Mouse (Mus musculus): Measurements from ENCODE around the gene Tbc1d1.
"Not testable (repeated sequence)": the region's sequence is repeated elsewhere in the genome, so short reads cannot be mapped to it uniquely, and the experiment has no call there.

Tbc1d1 gene

DNA sequence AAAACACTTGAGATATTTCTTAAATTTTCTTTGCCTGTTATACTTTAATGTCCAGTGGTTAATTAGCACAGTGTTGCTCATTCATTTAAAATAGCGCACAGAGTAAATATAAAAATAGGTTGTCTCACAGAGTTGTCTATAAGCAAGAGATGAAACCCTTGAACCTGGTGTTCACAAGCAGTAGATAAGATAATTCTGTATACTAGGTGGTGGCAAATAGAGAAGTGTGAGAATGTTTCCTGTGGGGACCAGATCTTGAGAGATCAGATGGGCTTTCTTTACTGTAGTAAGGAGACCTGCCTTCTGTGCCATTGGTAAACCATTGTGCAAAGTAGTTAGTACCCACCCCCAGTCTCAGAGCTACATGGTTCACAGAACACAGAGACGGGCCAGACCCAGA, 192.1 kb downstream of the Tbc1d1 start:
- no peak for DNase-seq (ENCODE audit: extremely low read depth, low read depth)

DNA sequence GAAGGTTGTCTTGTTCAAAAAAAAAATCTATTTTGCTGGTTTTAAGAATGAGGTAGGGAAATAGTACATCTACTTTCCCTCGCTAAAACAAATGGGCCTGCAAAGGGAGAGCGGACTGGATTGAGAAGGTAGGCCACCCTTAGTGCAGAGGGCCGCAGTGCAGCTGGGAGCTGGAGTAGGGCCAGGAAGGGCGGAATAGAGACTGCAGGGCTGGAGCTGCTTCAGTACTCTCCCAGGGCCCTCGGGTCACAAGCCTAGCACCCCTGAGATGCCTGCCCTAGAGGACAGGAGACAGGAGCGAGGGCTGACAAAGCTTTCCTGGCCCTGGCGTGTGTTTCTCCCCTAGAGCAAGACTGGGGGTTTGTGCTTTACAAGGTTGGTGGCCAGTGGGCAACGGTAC, 192.7 kb downstream of the Tbc1d1 start:
- no peak for DNase-seq (ENCODE audit: extremely low read depth, low read depth)

DNA sequence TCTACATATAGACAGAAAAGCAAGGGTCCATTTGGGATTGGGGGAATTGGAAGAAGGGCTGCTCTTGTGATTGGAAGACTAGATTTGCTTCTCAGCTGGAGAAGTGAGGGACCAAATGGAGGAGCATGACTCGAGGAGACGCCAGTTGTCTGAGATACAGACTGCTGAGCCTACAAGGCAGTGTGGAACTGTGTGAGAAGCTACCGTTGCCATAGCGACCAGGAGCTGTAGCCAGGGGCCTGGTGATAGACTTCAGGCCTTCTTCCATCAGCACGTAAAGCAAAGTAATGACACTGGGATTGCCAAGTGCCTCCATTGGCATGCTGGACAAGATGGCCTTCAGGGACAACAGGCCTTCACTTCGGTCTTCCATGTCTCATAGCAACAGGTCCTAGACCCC, 195.9 kb downstream of the Tbc1d1 start:
- no peak for DNase-seq (ENCODE audit: extremely low read depth, low read depth)

DNA sequence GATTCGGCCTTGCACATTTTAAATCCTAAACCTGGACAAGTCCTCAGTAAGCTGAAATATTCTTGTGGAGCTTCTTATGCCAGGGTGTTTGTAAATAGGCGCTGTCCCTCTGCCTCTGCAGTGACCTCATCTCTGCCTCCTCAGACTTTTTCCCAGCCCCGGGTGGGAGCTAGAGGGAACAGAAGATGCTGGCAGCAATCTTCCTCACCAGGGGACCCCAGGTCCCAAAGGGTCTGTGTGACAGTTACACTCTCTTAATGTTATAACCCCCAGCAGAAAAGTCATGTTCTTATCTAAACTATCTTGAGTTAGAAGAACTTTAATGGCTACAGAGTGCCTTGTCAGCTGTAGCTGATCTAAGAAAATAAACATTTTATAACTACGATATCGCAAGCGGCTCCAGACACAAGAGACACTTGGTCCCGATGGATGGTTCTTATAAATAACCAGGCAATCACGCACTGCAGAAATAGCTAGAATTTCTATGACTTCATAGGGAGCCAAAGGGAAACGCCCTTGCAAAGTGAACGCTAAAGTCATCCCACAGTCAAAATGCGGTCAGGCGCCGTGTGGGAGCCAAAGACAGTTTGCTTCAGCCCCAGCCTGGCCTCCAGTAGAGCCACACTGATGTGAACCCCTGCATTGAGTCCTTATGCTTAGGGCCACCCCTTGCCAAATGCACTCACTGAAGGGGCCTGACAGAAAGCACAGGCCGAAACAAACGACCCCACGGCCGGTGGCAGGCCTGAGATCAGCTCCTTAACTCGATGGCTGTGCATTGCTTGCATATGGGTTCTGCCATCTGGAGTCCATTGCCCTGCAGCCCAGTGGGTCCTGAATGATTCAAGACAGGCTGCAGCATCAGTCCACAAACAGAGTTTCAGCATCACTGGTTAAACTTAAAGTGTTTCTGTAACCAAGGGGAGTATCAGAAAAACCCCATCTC, 202.8 kb downstream of the Tbc1d1 start:
- no peak for DNase-seq (ENCODE audit: extremely low read depth, low read depth)

DNA sequence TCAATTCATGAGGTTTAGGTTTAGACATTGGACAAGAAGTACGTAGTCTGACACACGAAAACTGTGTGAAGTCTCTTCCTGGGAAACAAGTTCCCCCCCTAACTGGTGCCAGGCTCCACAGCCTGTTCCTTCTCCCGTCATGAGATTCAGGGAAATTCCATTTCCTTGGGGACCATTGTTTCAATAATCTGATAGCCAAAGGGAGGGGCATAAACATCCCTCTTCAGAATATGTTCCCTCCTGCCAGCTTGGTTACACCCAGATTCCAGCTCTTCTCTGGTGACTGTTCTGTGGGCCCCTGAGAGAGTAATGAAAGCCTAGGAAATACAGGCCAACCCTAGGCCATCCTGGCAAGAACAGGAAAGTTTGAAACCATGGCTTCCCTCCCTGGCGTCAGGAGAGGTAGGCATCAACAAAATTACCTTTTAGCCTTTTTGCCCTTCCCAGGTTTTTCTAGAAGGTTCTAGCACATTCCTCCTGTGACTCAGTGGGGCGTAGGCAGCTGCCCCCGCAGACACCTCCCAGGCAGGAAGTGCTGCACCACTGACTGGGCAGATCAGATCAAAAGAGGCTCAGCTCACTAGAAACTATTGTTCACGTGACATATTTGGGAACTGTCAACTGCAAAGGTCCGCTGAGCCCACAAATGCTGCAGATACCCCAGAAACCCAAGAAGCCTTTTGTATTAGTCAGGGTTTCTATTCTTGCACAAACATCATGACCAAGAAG, 204.2 kb downstream of the Tbc1d1 start:
- DNase-seq (ENCODE audit: extremely low read depth, low read depth): peak; percentile 34

DNA sequence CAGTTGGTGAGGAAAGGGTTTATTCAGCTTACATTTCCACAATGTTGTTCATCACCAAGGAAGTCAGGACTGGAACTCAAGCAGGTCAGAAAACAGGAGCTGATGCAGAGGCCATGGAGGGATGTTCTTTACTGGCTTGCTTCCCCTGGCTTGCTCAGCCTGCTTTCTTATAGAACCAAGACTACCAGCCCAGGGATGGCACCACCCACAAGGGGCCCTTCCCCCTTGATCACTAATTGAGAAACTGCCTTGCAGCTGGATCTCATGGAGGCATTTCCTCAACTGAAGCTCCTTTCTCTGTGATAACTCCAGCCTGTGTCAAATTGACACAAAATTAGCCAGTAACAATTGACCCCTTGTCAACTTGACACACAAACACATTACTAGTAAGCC, 204.8 kb downstream of the Tbc1d1 start:
- not testable (repeated sequence) for DNase-seq (ENCODE audit: extremely low read depth, low read depth)

DNA sequence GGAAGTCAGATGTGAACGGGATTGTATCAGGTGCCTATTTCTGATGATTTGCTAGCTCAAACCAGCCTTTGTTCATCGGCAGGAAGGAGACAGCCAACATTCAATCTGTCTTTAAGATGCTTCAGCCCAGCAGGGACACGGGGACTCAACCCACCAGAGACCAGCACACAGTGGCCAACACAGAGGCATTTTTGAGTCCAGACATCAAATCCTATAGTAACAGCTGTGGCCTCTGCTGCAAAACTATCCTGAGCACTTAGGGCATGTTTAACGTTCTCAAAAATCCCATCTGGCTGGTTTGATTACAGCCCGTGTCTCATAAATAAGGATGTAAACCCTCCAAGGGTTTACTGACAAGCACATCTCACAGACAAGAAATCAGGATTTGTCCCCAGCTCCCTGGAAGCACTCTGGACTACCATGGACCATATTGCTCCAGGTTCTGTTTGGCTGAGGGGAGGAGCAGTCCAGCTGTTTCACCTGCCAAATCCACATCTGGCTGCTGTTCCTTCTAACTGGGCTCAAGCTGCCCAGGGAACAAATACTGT, 207.8 kb downstream of the Tbc1d1 start:
- DNase-seq (ENCODE audit: extremely low read depth, low read depth): no peak

DNA sequence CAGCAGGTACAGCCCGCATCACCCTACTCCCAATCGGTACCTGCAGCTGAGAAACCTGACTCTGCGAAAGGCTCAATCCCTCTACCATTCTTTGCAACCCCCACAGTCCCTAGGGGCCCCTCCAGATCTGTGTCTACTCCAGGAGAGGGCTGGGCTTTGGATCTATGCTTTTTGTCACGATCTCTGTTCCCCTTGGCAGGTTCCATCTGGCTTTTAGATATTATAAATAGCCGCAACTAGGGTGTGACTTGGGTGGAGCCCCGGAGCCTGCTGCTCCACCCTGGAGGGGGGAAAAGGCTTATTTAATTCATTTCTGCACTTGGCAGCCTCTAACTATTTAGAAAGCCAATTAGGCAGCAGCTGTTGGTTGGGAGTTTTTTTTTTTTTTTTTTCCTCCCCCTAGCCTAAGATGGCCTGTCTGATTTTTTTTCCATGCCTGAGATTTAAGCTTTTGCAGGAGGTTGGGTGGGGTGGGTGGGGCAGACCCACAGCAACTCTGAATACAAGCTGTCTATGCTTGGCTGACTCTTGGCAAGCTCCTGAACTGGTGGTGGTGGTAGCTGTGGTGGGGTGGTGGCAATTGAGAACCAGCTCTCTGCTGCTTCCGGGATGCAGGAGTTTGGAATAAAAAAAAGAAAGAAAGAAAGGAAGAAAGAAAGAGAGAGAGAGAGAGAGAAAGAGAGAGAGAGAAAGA, 208.5 kb downstream of the Tbc1d1 start:
- DNase-seq (ENCODE audit: extremely low read depth, low read depth): peak; percentile 72

DNA sequence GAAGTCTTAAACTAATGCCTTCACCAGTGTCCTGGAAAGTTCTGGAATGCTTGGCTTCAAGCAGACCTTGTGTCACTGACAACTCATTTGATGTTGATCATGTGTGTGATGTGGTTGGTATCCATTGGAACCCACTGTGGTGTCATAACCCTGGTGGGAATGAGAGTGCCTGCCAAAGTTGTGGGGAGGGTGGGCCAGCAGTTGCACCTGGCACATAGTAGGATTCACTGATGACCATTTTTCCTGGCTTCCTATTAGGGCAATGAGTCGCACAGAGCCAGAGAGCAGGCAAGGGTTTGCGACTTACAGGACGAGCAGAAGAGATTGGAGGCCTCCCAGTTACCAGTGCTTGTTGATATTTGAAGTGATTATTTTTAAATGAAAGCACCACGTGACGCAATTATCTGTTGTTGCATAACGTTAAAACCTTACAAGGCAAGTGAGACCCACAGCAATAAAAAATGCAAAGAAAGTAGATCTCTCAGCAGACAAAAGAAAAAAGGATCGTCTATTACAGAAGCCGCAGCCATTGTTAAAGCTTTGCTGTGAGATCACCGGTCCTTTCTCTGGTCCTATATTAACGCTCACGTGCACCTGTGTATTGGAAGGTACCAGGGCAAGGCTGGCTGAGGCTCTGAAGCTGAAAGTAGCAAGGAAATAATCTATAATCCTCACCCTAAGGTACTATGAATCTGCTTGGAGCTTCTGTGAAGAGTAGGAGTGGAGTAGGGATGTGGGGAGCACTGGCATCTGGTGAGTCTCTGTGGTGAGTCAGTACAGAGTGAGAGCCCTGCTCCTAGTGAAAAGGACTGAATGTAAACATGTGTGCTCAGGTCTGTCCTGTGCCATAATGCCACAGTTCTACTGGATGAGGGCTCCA, 209.3 kb downstream of the Tbc1d1 start:
- no peak for DNase-seq (ENCODE audit: extremely low read depth, low read depth)

DNA sequence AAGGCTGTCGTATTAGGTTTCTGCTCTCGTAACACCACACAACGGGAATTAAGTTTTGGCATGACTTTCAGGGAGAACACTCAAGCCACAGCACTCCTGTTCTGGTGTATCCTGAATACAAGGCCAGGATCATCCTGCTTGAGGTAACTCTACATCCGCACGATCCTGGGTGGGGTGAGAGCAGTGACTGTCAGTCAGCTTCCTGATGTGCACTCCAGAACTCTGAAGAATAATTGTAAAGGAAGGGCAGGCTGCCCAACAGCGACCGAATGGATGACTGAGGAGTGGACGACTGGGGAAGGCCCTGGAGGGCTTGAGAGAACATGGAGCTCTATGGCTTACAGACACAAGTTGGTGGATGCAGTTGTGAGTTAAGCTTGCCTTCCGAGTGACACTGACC, 210.0 kb downstream of the Tbc1d1 start:
- DNase-seq (ENCODE audit: extremely low read depth, low read depth): no peak

DNA sequence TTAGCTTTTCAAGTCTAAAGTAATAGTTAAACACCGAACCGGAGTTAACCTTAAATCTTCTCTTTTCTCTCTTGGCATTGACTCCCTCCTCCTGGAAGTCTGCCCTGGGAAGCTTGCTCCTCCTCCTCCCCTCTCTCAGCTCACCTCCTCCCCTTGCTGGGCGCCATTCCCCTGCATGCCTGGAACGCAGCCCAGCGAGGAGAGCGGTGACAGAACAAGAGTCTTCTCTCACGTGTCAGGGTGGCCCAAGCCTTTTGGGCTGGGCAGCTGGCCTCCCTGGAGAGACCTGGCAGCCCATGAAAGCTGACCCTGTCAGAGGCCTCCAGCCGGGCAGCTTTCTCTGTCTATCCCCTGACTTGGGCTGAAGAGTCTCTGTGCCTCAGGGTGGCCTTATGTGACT, 211.3 kb downstream of the Tbc1d1 start:
- no peak for DNase-seq (ENCODE audit: extremely low read depth, low read depth)

DNA sequence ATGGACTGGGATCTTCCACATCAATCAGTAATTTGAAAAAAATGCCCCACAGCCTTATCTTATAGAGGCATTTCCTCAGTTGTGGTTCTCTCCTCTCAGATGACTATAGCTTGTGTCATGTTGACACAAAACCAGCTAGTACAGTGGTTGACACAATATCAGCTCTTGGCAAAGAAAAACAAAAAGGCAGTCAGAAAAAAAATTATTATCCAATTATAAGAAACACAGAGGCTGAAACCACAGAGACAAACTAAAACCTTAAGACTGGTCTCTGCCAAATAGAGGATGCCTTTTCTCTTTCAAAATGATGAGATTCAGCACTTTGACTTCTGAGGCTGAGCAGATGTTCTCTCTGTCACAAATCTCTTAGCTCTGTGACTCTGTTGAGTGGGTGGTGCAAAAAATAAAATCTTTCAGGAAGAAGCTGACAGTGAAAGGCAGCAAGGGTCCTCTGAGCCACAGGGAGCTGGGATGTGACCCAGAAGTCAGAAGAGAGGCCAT, 215.3 kb downstream of the Tbc1d1 start:
- DNase-seq (ENCODE audit: extremely low read depth, low read depth): no peak

DNA sequence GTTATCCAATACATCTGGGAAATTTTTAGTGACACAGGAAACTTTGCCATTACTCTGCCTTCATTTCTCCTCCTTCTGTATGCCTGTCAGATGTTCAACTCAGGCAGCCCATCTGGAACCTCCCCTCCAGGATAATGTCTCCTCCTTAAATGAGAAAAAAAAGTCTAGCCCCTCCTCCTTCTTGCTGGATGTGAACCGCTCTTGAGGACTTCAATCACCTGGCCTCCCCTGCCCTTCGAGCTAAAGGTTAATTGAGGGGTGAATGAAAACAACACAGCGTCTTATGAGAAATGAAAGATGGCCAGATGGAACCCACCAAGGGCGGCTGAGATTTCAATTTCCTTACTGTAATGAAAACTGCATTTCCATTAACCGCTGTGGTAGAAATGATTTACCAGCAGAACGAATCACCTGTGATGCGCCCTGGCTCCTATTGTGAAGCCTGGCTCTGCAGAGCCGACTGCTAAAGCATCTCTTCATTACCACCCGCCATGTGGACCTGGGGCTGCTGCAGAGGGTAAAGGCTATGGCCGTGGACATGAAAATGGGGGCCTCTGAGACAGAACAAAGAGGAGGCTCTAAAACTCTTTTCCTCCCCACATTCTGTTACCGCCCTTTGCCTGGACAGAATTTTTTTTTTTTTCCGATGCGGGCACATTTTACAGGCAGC, 216.3 kb downstream of the Tbc1d1 start:
- no peak for DNase-seq (ENCODE audit: extremely low read depth, low read depth)

DNA sequence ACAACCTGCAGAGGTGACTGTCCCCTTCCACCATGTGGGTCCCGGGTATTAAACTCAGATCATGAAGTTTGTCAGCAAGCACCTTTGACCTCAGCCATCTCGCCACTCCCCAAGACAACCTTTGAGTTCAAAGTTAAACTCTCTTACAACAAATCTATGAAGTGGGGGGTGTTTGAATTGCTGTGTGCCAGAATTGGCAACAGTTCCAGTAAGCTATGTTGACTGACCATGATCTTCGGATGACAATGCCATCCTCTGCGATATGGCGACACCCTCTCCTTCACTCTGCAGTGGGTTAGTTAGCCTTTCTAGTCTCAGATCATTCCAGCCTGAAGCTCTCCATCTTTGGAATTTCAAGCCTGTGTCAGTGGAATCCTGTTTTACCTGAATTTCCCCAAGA, 217.6 kb downstream of the Tbc1d1 start:
- DNase-seq (ENCODE audit: extremely low read depth, low read depth): no peak

DNA sequence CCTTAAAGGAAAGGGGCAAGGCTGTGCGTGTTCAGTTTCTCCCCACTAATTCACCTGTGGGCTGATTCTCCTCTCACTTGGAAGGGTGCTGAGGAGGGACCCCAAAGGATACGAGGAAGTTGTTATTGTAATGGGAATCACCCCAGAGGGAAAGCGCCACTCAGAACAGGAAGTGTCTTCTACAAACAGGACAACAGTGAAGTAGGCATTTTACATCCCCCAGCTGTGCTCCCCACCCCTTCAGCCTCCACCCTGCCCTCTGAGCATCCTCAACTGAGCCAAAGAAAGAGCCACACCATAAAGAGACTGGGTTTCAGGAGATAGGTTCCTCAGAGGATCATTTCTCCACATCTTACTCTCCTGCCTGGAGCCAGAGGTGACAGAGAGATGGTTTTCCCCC, 219.7 kb downstream of the Tbc1d1 start:
- DNase-seq (ENCODE audit: extremely low read depth, low read depth): no peak

DNA sequence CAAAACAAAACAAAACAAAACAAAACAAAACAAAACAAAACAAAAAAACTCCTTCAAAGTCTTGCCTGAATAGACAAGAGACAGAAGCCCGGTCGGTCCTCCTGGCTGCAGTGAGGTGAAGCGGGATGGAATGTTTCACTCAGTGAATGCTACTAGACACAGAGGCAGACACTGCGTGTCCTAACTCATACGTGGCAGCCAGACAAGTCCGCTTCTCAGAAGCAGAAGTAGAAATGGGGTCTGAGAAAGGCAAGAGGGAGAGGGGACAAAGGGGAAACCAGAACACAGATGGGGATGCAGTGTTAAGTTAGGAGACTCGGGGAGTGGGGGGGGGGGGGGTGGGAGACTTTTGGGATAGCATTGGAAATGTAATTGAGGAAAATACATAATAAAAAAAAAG, 220.4 kb downstream of the Tbc1d1 start:
- no peak for DNase-seq (ENCODE audit: extremely low read depth, low read depth)

DNA sequence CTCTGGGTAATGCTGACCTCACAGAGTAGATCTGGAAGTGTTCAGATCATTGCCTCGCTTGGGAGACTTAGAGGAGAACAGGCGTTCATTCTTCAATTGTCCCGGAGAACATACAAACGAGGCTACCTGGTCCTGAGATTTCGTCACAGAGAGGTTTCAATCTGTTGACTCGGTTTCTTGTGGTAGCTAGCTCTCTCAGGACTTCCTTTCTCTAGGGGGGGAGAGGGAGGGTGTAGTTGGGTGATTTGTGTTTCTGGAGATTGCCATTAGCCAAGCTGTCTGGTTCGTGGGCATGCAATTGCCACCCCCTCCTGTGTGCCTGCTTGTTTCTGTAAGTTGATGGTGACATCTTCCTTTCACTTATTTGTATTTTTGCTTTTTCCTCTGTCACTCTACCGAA, 221.6 kb downstream of the Tbc1d1 start:
- no peak for DNase-seq (ENCODE audit: extremely low read depth, low read depth)

DNA sequence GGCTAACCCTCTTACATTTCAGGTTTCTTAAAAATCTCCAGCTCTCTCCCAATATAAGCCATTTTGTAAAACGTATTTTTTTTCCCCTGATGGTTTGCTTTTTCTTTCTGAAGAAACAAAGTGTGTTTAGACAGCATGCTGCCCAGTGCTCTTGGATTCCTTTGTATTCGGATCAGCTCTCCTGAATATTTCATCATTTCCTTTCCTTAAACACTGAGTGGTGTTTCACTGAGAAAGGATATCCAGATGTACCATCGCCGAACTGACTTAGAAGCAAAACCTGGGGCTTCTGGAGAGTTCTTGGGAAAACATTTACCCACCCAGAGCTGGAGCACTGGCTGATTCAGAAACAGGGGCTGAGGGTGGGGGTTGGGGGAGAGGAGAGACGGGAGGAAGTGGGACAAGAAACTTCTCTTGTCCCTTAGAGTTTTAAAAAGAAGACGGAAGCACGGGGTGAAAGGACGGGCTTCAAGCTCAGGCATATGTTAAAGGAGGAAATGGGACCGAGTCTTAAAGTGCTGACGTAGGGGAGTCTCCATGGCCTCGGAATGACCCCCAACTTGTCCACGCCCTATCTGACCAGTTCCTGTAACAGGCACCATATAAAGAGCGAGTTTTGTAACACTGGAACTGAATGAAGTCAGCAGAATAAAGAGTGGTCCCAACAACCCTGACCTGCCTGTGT, 222.6 kb downstream of the Tbc1d1 start:
- no peak for DNase-seq (ENCODE audit: extremely low read depth, low read depth)

DNA sequence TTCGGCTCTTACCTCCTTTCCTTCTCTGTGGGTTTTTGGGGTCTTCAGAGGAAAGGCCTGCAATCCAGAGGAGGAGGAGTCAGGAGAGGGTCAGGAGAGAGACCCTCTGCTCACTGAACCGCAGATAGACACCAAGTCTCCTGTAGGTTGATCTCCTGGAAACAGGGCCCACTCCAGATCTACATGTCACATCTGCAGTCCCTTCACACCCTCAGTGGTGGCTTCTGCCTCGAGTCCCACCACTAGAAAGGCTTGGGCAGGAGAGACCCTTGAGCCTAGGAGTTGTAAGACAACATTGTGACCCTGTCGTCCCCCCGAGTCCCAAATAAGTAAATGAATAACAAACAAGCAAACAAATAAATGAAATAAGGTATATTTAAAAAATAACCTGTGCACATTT, 223.7 kb downstream of the Tbc1d1 start:
- DNase-seq (ENCODE audit: extremely low read depth, low read depth): no peak

All from MEL-GATA-1-ER (cell line).